Mouse (Mus musculus): ENCODE measurements at regions not wholly inside any gene's neighbourhood (a gene's known extent, or its start where the extent isn't known, plus 50 kb on each side); places are given as distances from the start of the nearest gene placed in this dataset.

GRCm38 (mm10) chr13:111104567-111105219 is 150.1 kb upstream of the Actbl2 start:
- H3K4me1 ChIP-seq (ENCODE audit: control insufficient read depth, insufficient read depth, low read length): no peaks in the 10 kb centered on the region
- no peaks in the 10 kb centered on the region for H3K27me3 ChIP-seq (ENCODE audit: control insufficient read depth, insufficient read depth, low read length)
- no peak for TF ChIP-seq CTCF (IDR thresholded peaks at IDR 0.05; ENCODE audit: borderline replicate concordance, insufficient read depth, low read depth, low read length)
- TF ChIP-seq POLR2A (IDR thresholded peaks at IDR 0.05; ENCODE audit: borderline replicate concordance, insufficient read depth, low read length): no peak
- H3K27ac ChIP-seq (ENCODE audit: insufficient read depth, low read length): no peak overlapping the region
- no peak for DNase-seq
- no peak overlapping the region for H3K4me3 ChIP-seq (replicated peaks; ENCODE audit: insufficient read depth, low read depth, low read length)
- 89% methylated on average over 4 of the region's 4 CpGs for WGBS

GRCm38 (mm10) chr13:111131108-111131507 is 123.7 kb upstream of the Actbl2 start:
- Histone ChIP-seq H3K27ac (ENCODE audit: insufficient read depth, low read length) (no peak overlapping the region), H3K4me3 (replicated peaks; ENCODE audit: insufficient read depth, low read depth, low read length) (no peak overlapping the region), H3K27me3 (ENCODE audit: control insufficient read depth, insufficient read depth, low read length) (no peaks in the 10 kb centered on the region), H3K4me1 (ENCODE audit: control insufficient read depth, insufficient read depth, low read length) (no peaks in the 10 kb centered on the region)
- DNase-seq: no peak
- WGBS: 86% methylated on average over 3 of the region's 3 CpGs
- TF ChIP-seq CTCF (IDR thresholded peaks at IDR 0.05; ENCODE audit: borderline replicate concordance, insufficient read depth, low read depth, low read length) (no peak), POLR2A (IDR thresholded peaks at IDR 0.05; ENCODE audit: borderline replicate concordance, insufficient read depth, low read length) (no peak)

GRCm38 (mm10) chr13:111136392-111136791 is 118.4 kb upstream of the Actbl2 start:
- TF ChIP-seq CTCF (IDR thresholded peaks at IDR 0.05; ENCODE audit: borderline replicate concordance, insufficient read depth, low read depth, low read length) (no peak), POLR2A (IDR thresholded peaks at IDR 0.05; ENCODE audit: borderline replicate concordance, insufficient read depth, low read length) (no peak)
- WGBS: 89% methylated on average over 3 of the region's 3 CpGs
- no peak overlapping the region for H3K4me3 ChIP-seq (replicated peaks; ENCODE audit: insufficient read depth, low read depth, low read length)
- DNase-seq: no peak
- no peaks in the 10 kb centered on the region for H3K4me1 ChIP-seq (ENCODE audit: control insufficient read depth, insufficient read depth, low read length)
- no peak overlapping the region for H3K27ac ChIP-seq (ENCODE audit: insufficient read depth, low read length)
- H3K27me3 ChIP-seq (ENCODE audit: control insufficient read depth, insufficient read depth, low read length): no peaks in the 10 kb centered on the region

- WGBS: 76% methylated on average over 7 of the region's 7 CpGs
- no peak for DNase-seq
- no peak for TF ChIP-seq CTCF (IDR thresholded peaks at IDR 0.05; ENCODE audit: borderline replicate concordance, insufficient read depth, low read depth, low read length)
- Histone ChIP-seq H3K27ac (ENCODE audit: insufficient read depth, low read length) (no peak overlapping the region), H3K27me3 (ENCODE audit: control insufficient read depth, insufficient read depth, low read length) (no peaks in the 10 kb centered on the region), H3K4me1 (ENCODE audit: control insufficient read depth, insufficient read depth, low read length) (no peaks in the 10 kb centered on the region), H3K4me3 (replicated peaks; ENCODE audit: insufficient read depth, low read depth, low read length) (no peak overlapping the region)
These were observed 111.9 kb upstream of the Actbl2 start for GRCm38 (mm10) chr13:111142757-111143420.

- 86% methylated on average over 3 of the region's 3 CpGs for WGBS
- Histone ChIP-seq H3K27ac (ENCODE audit: insufficient read depth, low read length) (no peak overlapping the region), H3K4me3 (replicated peaks; ENCODE audit: insufficient read depth, low read depth, low read length) (no peak overlapping the region), H3K4me1 (ENCODE audit: control insufficient read depth, insufficient read depth, low read length) (no peaks in the 10 kb centered on the region), H3K27me3 (ENCODE audit: control insufficient read depth, insufficient read depth, low read length) (no peaks in the 10 kb centered on the region)
- DNase-seq: no peak
- TF ChIP-seq POLR2A (IDR thresholded peaks at IDR 0.05; ENCODE audit: borderline replicate concordance, insufficient read depth, low read length) (no peak), CTCF (IDR thresholded peaks at IDR 0.05; ENCODE audit: borderline replicate concordance, insufficient read depth, low read depth, low read length) (no peak)
These were observed 110.1 kb upstream of the Actbl2 start for GRCm38 (mm10) chr13:111144721-111145120.

GRCm38 (mm10) chr13:111157921-111158638 is 96.7 kb upstream of the Actbl2 start:
- H3K27me3 ChIP-seq (ENCODE audit: control insufficient read depth, insufficient read depth, low read length): no peaks in the 10 kb centered on the region
- H3K4me1 ChIP-seq (ENCODE audit: control insufficient read depth, insufficient read depth, low read length): no peaks in the 10 kb centered on the region
- no peak for DNase-seq
- no peak overlapping the region for H3K27ac ChIP-seq (ENCODE audit: insufficient read depth, low read length)
- 77% methylated on average over 14 of the region's 14 CpGs for WGBS
- no peak overlapping the region for H3K4me3 ChIP-seq (replicated peaks; ENCODE audit: insufficient read depth, low read depth, low read length)
- no peak for TF ChIP-seq POLR2A (IDR thresholded peaks at IDR 0.05; ENCODE audit: borderline replicate concordance, insufficient read depth, low read length)

- H3K27ac ChIP-seq (ENCODE audit: insufficient read depth, low read length): no peak overlapping the region
- no peak for TF ChIP-seq POLR2A (IDR thresholded peaks at IDR 0.05; ENCODE audit: borderline replicate concordance, insufficient read depth, low read length)
- no peak for TF ChIP-seq CTCF (IDR thresholded peaks at IDR 0.05; ENCODE audit: borderline replicate concordance, insufficient read depth, low read depth, low read length)
- H3K4me3 ChIP-seq (replicated peaks; ENCODE audit: insufficient read depth, low read depth, low read length): no peak overlapping the region
- no peaks in the 10 kb centered on the region for H3K4me1 ChIP-seq (ENCODE audit: control insufficient read depth, insufficient read depth, low read length)
- DNase-seq: no peak
- no peaks in the 10 kb centered on the region for H3K27me3 ChIP-seq (ENCODE audit: control insufficient read depth, insufficient read depth, low read length)
These were observed 95.3 kb upstream of the Actbl2 start for GRCm38 (mm10) chr13:111159498-111159897.

- TF ChIP-seq POLR2A (IDR thresholded peaks at IDR 0.05; ENCODE audit: borderline replicate concordance, insufficient read depth, low read length): no peak
- no peak for TF ChIP-seq CTCF (IDR thresholded peaks at IDR 0.05; ENCODE audit: borderline replicate concordance, insufficient read depth, low read depth, low read length)
These were observed 89.3 kb upstream of the Actbl2 start for GRCm38 (mm10) chr13:111165538-111165937.

More at GRCm38 (mm10) chr13:111165538-111165937, 89.3 kb upstream of the Actbl2 start:
- Histone ChIP-seq H3K4me1 (ENCODE audit: control insufficient read depth, insufficient read depth, low read length) (no peaks in the 10 kb centered on the region), H3K27ac (ENCODE audit: insufficient read depth, low read length) (no peak overlapping the region), H3K4me3 (replicated peaks; ENCODE audit: insufficient read depth, low read depth, low read length) (no peak overlapping the region), H3K27me3 (ENCODE audit: control insufficient read depth, insufficient read depth, low read length) (no peaks in the 10 kb centered on the region)
- DNase-seq: no peak
- 95% methylated on average over 2 of the region's 2 CpGs for WGBS
